Mouse (Mus musculus): ENCODE measurements around the gene Otp.

The Otp gene

DNA sequence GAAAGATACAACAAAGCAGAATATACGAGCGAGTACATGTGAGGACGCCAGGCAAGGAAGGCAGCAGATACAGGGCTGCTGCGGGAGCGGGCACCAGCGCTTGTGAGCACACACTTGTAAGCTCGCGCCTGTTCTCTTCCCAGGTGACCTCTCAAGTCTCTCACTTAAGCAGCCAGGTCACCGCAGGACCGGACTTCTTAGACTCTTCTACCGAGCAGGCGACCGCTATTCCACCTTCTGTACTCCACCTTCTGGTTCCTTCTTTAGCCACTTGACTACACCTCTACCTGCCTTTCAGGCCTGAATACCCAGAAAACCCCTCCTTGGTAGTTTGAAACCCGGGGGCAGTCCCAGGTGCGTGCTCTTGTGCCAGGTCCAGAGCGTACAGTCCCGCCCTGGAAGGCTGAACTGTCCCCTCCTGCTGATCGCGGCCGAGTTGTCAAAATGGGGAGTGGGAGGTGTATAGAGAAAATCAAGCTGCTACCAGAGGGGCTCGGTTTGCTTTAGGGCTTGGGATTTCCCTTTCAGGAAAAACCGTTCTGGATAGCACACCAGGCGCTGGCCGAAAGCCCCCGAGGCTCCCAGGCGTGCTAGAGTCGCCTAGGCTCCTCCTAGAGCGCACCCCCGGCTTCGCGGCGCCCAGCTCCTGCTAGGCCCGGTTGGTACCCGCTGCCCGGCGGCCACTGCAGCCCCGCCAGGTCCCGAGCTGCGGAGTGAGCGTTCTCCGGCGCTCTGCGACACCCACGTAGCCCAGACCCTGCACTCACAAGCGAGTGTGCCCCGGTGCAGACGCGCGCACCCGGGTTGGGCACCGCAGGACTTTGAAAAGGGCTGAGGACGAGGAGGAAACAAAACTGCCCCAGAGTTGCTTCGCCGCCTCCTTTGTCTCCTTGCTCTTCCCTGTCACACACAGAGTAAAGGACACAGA, 2.0 kb upstream of the Otp start:
- DNase-seq (ENCODE audit: low spot score in 2 of 2), result no peak

DNA sequence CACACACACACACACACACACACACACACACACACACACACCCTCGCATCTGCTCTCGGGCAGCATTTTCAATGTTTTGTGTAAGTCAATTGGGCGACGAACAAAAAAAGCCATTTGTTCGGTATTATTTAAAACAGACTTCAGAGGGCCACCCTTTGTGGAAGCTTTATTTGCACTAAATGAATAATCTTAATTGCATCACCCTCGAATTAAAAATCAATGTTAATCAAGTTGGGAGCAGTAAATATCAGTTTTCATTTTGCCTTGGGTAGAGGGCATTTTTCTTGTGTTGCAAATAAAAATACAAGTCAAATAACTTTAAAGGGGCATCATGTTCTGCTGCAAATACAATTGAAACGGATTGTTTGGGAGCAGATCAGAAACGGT, 1.4 kb upstream of the Otp start:
- DNase-seq (ENCODE audit: low spot score in 2 of 2), result no peak

DNA sequence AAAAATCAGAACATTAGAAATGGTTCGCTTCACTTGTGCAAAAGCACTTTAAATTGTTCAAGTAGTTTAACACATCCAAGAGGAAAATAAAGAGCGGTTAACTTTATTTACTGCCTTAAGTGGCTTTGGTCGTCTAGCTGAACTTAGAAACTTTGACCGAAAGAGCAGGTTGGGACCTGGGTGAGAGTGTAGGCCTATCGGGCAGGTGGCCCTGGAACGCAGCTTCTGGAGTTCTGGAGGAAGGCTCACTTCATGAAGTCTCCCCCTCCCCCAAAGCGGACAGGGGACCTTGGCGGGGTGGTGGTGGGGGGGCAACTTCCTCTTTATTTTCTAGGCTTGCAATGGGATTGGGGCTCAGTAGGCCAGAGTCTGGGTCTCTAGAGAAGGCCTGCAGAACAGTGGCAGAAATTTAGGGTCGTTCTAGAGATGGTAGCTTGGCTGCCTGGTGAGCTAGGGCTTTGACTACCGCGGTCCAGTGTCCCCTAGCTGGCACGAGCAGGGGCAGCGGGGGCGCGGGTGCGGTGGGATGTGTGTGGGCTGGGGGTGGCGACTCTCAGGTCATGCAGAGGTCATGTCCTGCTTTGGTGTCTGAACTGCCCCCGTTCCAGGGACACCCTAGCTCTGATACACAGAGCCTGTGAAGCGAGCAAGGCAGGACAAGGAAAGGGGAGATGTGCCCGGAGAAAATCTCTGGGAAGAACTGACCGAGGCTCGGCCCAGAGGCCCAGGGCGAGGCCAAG, 576 bp upstream of the Otp start:
- no peak for DNase-seq (ENCODE audit: low spot score in 2 of 2)

DNA sequence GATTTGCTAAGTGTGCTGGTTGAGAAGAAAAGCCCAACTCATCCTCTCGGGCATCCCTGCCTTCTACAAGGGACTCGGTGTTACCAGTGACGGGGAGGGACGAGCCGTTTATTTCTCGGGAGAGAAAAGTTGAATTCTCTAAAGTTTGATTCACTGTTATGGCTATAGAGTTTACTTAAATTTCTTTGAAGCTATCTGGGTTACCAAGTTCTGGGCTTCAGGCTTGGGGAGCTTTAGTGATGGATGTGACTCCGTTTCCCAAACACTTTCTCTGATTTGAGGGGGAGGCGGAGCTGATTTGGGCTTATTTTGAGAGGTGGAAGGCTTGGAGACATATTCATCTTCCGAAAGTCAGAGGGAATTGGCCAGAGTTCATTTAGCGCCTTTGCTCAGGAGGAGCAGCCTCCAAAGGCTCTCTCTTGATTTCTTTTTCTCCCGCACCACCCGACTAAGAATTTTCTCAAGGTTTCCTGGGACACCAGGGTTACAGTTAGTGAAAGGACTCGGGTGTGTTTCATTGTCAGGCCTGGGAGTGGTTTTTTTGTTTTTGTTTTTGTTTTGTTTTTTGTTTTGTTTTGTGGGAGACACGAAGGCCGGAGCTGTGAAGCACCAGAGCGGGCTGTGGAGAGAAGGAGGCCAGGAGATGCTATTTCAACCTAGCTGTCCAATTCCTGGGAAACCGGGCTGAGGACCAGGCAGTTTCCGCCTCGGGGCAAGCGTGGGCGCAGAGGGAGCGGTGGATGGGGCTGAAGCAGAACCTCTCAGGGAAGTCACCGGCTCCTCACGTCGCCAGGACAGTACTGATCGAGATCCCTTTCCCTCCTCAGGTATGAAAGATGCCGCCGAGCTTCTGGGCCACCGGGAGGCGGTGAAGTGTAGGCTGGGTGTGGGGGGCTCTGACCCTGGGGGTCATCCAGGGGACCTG, 1.1 kb downstream of the Otp start:
- no peak for DNase-seq (ENCODE audit: low spot score in 2 of 2)

DNA sequence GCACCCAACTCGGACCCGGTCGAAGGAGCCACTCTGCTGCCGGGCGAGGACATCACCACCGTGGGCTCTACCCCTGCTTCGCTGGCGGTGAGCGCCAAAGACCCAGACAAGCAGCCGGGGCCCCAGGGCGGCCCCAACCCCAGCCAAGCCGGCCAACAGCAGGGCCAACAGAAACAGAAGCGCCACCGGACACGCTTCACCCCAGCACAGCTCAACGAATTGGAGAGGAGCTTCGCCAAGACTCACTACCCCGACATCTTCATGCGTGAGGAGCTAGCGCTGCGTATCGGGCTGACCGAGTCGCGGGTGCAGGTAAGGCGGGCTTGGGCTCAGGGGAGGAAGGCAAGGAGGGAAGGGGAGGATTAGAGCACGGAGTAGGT, 1.8 kb downstream of the Otp start:
- no peak for DNase-seq (ENCODE audit: low spot score in 2 of 2)

DNA sequence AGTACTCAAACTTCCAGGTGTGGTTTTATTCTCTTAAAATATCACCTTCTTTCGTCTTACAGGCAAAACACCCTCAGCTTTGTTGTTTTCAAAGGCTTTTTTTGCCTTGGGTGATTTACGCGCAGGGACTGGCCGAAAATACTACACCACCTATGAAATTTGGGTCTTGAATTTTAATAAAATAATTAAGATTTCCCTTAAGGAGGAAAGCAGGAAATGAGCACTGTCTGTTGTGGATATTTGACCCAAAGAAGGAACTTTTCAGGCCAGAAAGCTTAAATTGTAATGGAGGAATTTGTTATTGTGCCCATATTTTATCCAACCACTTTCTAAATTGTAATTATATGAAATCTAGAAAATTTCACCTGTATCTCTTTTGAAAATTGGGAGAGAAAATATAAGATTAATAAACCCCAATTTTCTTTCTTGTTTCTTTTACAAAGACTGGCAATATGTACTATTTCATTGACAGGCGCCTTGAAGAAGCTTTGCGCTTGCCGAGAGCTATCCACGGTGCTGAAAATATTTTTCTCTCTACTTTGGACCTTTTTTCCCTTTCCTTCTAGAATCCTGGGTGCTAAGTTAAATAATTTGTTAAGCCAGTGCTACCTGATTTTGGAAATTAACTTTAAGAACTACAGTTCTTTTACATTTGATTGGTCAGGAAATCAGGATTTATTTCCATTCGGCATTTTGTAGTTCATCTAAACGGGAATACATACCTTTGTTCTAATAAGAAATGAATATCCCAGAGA, 2.8 kb downstream of the Otp start:
- no peak for DNase-seq (ENCODE audit: low spot score in 2 of 2)

DNA sequence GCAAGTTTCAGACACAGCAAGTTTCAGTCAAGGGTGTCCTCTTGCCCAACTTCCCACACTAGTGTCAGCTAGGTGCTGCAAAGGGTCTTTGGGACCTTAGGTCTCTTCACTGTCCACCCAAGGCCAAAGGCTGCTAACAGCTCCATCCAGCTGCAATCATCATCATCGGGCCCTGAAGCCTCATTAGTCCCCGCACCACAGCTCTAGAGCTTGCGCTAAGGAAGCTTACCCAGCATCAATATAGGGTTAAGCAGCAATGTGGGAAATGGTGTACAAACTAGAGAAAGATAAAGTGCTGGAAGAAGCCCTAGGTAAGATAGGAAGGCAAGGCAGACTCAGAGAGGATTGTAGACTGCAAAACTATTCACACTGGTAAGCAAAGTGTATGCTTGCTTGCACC, 5.8 kb downstream of the Otp start:
- no peak for DNase-seq (ENCODE audit: low spot score in 2 of 2)

DNA sequence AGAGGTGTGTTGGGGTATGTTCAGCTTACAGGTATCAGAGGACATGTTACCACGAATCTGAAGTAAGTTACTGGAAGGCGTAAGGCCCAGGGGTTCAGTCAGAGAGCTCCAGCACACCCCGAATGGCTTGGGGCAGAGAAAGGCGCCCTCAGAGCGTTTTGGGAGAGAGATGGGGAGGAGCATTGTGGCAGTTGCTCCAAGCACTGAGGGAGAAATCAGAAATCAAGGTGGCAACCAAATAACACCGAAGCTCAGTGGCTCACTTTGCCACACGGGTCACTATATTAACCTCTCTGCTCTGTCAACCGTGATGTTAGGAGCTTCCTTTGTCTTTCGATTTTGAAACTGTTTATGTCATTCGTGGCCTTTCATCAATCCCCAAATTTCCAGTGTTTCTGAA, 6.8 kb downstream of the Otp start:
- no peak for DNase-seq (ENCODE audit: low spot score in 2 of 2)

DNA sequence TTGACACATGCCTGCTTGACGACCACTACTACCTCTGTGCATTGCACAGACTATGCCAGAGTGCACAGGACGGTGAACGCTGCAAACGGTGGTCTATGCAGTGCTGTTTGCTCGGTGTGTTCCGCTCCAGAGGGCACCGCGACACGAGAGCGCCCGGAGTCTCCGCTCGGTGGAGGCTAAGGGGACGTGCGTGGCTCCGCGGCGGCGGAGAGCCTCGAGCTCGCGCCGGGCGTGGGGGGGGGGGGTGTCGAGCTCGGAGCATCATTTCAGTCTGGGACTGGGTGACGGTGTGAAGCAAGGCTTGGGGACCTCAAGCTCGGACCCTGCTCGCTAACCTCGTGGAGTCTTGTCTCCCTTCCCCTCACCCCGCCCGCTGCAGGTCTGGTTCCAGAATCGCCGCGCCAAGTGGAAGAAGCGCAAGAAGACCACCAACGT, 7.3 kb downstream of the Otp start:
- DNase-seq (ENCODE audit: low spot score in 2 of 2), result no peak

DNA sequence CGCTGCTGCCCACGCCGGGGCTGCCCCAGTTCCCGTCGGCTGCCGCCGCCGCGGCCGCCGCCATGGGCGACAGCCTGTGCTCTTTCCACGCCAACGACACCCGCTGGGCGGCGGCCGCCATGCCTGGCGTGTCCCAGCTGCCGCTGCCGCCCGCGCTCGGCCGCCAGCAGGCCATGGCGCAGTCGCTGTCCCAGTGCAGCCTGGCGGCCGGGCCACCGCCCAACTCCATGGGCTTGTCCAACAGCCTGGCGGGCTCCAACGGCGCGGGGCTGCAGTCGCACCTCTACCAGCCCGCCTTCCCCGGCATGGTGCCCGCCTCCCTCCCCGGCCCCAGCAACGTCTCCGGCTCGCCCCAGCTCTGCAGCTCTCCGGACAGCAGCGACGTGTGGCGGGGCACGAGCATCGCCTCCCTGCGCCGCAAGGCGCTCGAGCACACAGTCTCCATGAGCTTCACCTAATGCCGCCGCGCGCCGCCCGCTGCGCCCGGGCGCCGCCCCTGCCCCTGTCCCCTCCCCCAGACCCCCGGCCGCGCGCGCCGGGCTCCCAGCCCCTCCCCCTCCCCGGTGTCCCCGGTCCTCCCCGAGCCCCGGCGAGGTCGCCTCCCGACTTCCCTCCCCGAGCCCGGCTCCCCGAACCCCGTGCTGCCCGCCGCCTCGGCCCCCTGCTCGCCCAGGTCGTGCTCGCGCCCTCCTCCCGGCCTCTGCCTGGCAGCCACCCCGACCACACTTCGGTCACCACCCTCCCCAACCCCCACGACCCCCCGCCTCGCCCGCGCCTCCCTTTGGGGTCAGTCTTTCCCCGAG, 8.0 kb downstream of the Otp start:
- no peak for DNase-seq (ENCODE audit: low spot score in 2 of 2)

DNA sequence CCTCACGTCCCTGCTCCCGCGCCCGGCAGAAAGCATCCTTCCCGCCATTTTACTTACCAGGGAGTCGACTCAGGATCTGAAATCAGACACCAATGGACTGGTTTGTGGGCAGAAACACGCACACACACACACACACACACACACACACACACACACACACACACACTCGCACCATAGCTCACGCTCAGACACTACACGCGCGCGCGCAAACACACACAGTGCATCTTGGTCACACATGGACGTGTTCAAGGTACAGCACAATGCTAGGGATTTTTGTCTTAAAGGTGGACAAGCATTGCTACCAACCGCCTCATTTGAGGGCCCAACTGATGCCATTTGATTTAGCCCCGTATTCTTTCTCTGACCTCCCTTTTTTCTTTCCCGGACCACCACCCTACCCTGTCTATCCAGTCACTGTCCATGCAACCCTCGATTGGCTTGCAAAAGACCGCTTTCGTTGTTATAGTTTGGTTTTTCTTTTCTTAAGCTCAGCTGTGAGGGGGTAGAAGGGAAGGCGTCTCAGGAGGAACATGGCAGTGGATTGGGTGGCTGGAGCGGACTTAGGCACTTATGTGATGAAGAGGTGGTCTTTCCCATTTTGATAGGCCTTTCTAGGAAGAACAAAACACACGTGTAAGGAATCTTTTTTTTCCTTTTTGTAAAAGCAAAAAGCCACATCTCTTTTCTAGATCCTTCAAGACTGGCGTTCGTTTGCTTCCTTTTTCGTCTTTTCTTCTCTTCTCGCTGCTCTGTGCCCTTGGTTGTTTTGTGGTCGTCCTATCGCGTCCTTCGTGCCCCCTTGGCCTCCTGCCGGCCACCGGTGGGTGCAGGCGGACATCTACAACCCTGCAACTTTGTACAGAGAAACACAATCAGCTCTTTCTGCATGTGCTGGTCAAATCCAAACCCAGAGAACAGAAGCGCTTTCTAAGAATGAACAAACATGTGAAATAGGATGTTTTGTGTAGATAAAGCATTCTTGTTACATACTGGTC, 8.9 kb downstream of the Otp start:
- peak in 1 of 2 experiments; percentile 27 for DNase-seq (ENCODE audit: low spot score in 2 of 2)

DNA sequence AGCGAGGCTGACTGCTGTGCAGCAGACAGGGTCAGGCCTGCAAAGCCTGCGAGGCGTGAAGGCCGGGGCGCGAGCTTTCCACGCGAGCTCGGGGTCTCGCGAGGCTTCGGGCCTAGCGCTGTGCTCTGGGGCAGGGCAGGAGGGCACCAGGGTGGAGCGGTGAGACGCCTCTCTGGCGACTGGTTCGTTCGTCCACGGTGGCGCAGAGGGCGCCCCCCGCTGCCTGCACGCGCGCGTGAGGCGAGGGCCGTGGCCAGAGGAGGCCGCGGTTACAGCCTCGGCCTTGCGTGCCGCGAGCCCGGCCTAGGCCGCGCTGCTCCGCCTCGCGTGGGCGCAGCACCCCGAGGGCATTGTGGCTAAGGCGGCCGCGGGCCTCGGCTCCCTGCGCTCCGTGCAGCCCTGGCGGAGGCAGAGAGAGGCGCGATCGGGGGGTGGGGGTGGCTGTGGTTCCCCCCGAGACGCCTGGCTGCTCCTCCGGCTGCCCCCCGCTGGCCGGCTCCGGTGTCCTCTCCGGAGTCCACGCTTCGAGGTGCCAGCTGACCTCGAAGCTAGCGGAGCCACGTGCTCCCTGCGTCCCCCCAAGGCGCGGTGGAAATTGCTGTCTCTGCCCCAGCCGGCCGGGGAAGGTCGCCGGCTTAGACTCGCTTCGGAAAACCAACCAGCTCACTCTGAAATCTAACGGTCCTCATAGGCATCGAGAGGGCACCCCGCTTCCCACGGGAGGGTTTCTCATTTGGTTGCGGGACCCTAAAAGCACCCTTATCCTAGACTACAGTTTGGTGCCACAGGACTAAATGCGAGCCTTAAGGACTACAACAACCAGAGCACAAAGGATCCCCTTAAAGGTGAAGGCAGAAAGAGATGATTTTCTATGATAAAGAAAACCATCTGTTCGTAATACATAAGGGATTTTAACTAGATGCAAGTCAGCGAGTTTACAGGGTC, 10.2 kb downstream of the Otp start:
- DNase-seq (ENCODE audit: low spot score in 2 of 2), result no peak

DNA sequence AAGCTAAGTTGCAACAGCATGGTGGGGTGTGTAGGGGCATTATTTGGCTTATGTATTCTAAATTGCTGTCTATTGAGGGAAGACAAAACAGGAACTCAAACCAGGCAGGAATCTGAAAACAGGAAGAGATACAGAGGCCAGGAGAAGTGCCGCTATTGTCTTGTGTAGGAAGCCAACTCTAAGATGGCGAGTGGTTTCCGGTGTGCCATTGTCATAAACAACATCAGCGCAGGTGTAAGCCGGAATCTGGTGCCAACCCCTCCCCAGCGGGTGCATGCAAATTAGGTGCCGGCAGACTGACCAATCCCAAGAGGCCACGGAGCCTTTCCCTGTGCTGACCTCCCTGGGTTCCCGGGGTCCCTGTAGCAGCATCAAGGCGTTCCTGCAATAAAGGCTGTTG, 32.4 kb downstream of the Otp start:
- no peak for DNase-seq (ENCODE audit: low spot score in 2 of 2)

DNA sequence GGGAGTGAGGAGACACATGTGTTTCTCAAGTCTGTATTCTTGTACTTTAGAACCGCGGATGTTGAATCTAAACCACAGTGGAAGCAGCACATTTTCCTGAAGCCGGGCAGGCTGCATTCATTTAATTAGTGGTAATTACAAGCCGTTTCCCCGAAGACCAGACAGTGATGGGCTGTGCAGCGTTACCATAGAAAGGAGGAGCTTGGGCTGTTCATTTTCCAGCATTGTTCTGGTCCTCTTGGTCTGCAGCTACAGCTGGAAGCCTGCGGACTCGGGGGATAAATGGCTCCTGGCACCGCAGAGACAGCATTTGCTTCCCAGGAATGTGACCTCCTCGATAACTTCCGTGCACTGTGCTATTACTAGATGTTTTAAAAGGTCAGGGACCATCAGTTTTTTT, 37.6 kb downstream of the Otp start:
- no peak for DNase-seq (ENCODE audit: low spot score in 2 of 2)

DNA sequence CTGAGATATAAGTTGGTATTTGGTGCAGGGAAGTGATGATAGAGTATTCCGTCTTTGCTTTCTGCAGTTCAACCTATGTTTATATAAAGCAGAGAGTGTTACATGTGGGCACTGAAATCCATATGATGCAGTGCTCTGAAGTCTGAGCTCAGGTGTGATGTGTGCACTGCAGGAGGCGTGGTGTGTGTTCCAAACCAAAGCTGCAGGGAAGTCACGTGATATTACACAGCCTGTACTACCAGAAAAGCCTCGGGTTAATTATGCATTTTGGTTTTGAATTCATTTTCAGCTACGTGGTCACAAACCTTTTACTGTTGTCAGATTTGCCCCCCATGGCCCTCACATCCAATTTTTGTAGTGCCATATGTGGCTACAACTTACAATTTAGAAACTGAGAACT, 40.3 kb downstream of the Otp start:
- DNase-seq (ENCODE audit: low spot score in 2 of 2), result no peak

DNA sequence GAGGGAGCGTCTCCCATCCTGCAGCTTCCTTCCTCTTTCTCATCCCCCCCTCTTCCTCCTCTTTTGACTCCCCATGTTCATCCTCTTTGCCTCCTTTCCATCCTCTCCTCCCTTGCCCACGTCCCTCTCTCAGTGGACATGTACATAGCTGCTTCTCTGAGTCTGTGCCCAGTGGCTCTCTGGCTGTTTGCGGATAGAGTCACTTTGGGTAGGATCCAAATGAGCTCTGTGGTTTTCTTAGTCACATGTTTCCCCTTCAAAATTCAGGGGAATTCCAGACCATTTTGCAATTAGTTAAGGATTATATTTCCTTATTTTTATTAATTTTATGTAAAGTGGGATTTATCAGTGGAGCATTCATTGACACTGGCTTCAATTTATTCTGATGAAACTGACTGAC, 52.7 kb downstream of the Otp start:
- no peak for DNase-seq (ENCODE audit: low spot score in 2 of 2)

All from frontal cortex, postnatal 14 days (tissue).